Mouse (Mus musculus) forebrain, embryonic 10.5 days (tissue): ENCODE results near the gene Gm3880. TPM values are rescaled to one million over a fixed set of nuclear protein-coding genes. Genes with fewer than 3 reads are reported as not detected.

Experiments
- polyA plus RNA-seq: library from polyadenylated mRNA; unstranded; fragments of >200 nt; fragmentation: Nextera tagmentation; extraction: Ambion mirVana; gene quantifications from 2 replicates; pipeline ENCODE4 v1.2.1, GENCODE M21; 2016

The Gm3880 gene
- polyA plus RNA-seq, 1 experiment from 2014 or later, result not detected

Other genes starting within 250 kb of the Gm3880 start
- 8.1 and 8.9 TPM in 2 replicates for gene Hdac8, start 181.6 kb downstream of the Gm3880 start, polyA plus RNA-seq
- 6.4 and 7.2 TPM in 2 replicates for gene Phka1, start 42.7 kb downstream of the Gm3880 start, polyA plus RNA-seq
- gene Gm9112, start 20.7 kb upstream of the Gm3880 start, polyA plus RNA-seq, result not detected in 2 replicates
- gene Dmrtc1b, start 20.9 kb upstream of the Gm3880 start, polyA plus RNA-seq, result not detected in 2 replicates
- gene Dmrtc1c1, start 116.0 kb upstream of the Gm3880 start, polyA plus RNA-seq, result not detected in 2 replicates
- not detected in 2 replicates for gene Dmrtc1c2, start 167.6 kb upstream of the Gm3880 start, polyA plus RNA-seq
- not detected in 2 replicates for gene 1700031F05Rik, start 181.0 kb upstream of the Gm3880 start, polyA plus RNA-seq
- gene Dmrtc1a, start 221.7 kb upstream of the Gm3880 start, polyA plus RNA-seq, result 0.16 TPM in 1 of 2 replicates, not detected in the other
- not detected in 2 replicates for gene 1700011M02Rik, start 221.9 kb upstream of the Gm3880 start, polyA plus RNA-seq
- not detected in 2 replicates for gene 1700018G05Rik, start 241.4 kb upstream of the Gm3880 start, polyA plus RNA-seq